Comparison of ENCODE assay signal across 9 mouse cellular contexts in genomic region chr15:11066299-11066698, GRCm38 (mm10). TPM values are rescaled to one million over a fixed set of nuclear protein-coding genes. Genes with fewer than 3 reads are reported as not detected.
DNase-seq lines count a peak whose midpoint lies in the region; ATAC-seq and TF ChIP-seq lines count a peak whose summit lies in the region.
"Had no signal": no experiment of that assay in that cellular context is flagged by ENCODE, and none has a peak within 500 bp of the region (broad histone marks: within the 10 kb centered on the region; RNA-seq: fewer than 3 reads in every experiment).

No protein-coding gene starts in this region.

- no peak for TF ChIP-seq CTCF in gastrocnemius, adult 2 months (IDR thresholded peaks at IDR 0.05)

- no peak for DNase-seq in gastrocnemius, adult 2 months
- DNase-seq in gastrocnemius, postnatal 10 days, result no peak
- DNase-seq in embryo, embryonic 9.5 days (ENCODE audit: extremely low spot score), result peak; percentile 49
- DNase-seq in hindbrain, embryonic 14.5 days (ENCODE audit: low spot score), result peak; percentile 30
- no peak for DNase-seq in right cerebral cortex, postnatal 14 days
- no peak for DNase-seq in adrenal gland, postnatal 14 days

- WGBS in hindbrain, embryonic 14.5 days, result 8% methylated on average over 5 of the region's 5 CpGs
- 5% methylated on average over 5 of the region's 5 CpGs for WGBS in midbrain, embryonic 12.5 days

- no peaks in the 10 kb centered on the region for H3K36me3 ChIP-seq in hindbrain, embryonic 14.5 days (replicated peaks; ENCODE audit: control insufficient read depth, insufficient read depth)
- H3K36me3 ChIP-seq in midbrain, embryonic 12.5 days, result no peaks in the 10 kb centered on the region

- no peaks in the 10 kb centered on the region for H3K27me3 ChIP-seq in hindbrain, embryonic 14.5 days (ENCODE audit: control insufficient read depth, insufficient read depth, low read length)
- no peaks in the 10 kb centered on the region; the same call in none of the 2 replicates for H3K27me3 ChIP-seq in midbrain, embryonic 12.5 days

- H3K4me1 ChIP-seq in hindbrain, embryonic 14.5 days (replicated peaks; ENCODE audit: control insufficient read depth, insufficient read depth, low read length), result peaks cover 22% of the 10 kb centered on the region
- peaks cover 29% of the 10 kb centered on the region for H3K4me1 ChIP-seq in midbrain, embryonic 12.5 days

- H3K4me3 ChIP-seq in gastrocnemius, adult 2 months, result peak overlapping the region; percentile 85
- peak overlapping the region; percentile 27 for H3K4me3 ChIP-seq in hindbrain, embryonic 14.5 days (replicated peaks; ENCODE audit: low read length)
- peak overlapping the region; percentile 31; the same call in 1 of the 2 replicates for H3K4me3 ChIP-seq in midbrain, embryonic 12.5 days

- no peak for ATAC-seq in hindbrain, embryonic 14.5 days (ENCODE audit: low FRiP score)
- no peak; the same call in 1 of the 2 replicates for ATAC-seq in midbrain, embryonic 12.5 days (ENCODE audit: low FRiP score, low read depth)
- no peak for ATAC-seq in inflammation-experienced regulatory T-cells, adult 6 months

- intact Hi-C loops in gastrocnemius, adult 2 months (cut with DNase I), result no loop called here

- H3K9ac ChIP-seq in hindbrain, embryonic 14.5 days, result peak overlapping the region; percentile 48; the same call in 1 of the 2 replicates
- 0 out of 2 replicates have a peak overlapping the region, but pooled peaks have one; percentile 20 for H3K9ac ChIP-seq in midbrain, embryonic 12.5 days (replicated peaks)

- peak overlapping the region; percentile 91 for H3K27ac ChIP-seq in gastrocnemius, adult 2 months
- H3K27ac ChIP-seq in hindbrain, embryonic 14.5 days, result peak overlapping the region; percentile 77; the same call in 1 of the 2 replicates
- H3K27ac ChIP-seq in midbrain, embryonic 12.5 days (replicated peaks), result peak overlapping the region; percentile 20; the same call in 1 of the 2 replicates

- no peaks in the 10 kb centered on the region for H3K9me3 ChIP-seq in hindbrain, embryonic 14.5 days (ENCODE audit: control insufficient read depth, low read length)
- no peaks in the 10 kb centered on the region for H3K9me3 ChIP-seq in midbrain, embryonic 12.5 days

- H3K4me2 ChIP-seq in hindbrain, embryonic 14.5 days (replicated peaks), result peak overlapping the region; percentile 55
- H3K4me2 ChIP-seq in midbrain, embryonic 12.5 days (replicated peaks), result peak overlapping the region; percentile 51

RNA-seq across cellular contexts. Expression of gene Adamts12, which starts 1.7 kb away (rescaled TPM):
- 1 to 10 TPM; 2.7 to 2.8 TPM for total RNA-seq in gastrocnemius, adult 2 months (2021)
- 10 to 100 TPM; 22.3 to 28.0 TPM for total RNA-seq in gastrocnemius, postnatal 10 days (2021)
- 2.0 and 3.1 TPM in 2 replicates for polyA plus RNA-seq in hindbrain, embryonic 14.5 days (2014; fragmentation: Nextera tagmentation; extraction: Ambion mirVana)
- polyA plus RNA-seq in midbrain, embryonic 12.5 days (2016; fragmentation: Nextera tagmentation; extraction: Ambion mirVana), result 3.0 and 5.1 TPM in 2 replicates
- not detected for polyA plus RNA-seq in inflammation-experienced regulatory T-cells, adult 6 months (2017; shearing (Covaris generic))
- 16.4 and 16.6 TPM in 2 replicates for total RNA-seq in adrenal gland, postnatal 14 days (2021)

RNA-seq across cellular contexts. Expression of gene Rxfp3, which starts 28.5 kb away (rescaled TPM):
- not detected for total RNA-seq in gastrocnemius, adult 2 months (2021)
- under 1 TPM; 0.07 TPM for total RNA-seq in gastrocnemius, postnatal 10 days (2021)
- 4.0 and 4.3 TPM in 2 replicates for polyA plus RNA-seq in hindbrain, embryonic 14.5 days (2014; fragmentation: Nextera tagmentation; extraction: Ambion mirVana)
- polyA plus RNA-seq in midbrain, embryonic 12.5 days (2016; fragmentation: Nextera tagmentation; extraction: Ambion mirVana), result 1.6 and 2.5 TPM in 2 replicates
- polyA plus RNA-seq in inflammation-experienced regulatory T-cells, adult 6 months (2017; shearing (Covaris generic)), result under 1 TPM in 1 of 3 experiments, not detected in 2; 0.11 TPM
- total RNA-seq in adrenal gland, postnatal 14 days (2021), result not detected in 2 replicates
- polyA plus RNA-seq: large intestine, adult 2 months had no signal

Comparison
In these comparisons a context has a peak if more than half of its experiments do, and no peak if none do; other contexts are left out.
1. DNase-seq: peak in embryo, embryonic 9.5 days (single experiment) and hindbrain, embryonic 14.5 days (single experiment); none in gastrocnemius, adult 2 months (single experiment), gastrocnemius, postnatal 10 days (single experiment), right cerebral cortex, postnatal 14 days (single experiment) and adrenal gland, postnatal 14 days (single experiment).
2. H3K27ac ChIP-seq: peak in every context shown above with its lines; median percentile 91 in gastrocnemius, adult 2 months; 77 in hindbrain, embryonic 14.5 days; 20 in midbrain, embryonic 12.5 days.
3. H3K4me3 ChIP-seq: peak in every context shown above with its lines; median percentile 85 in gastrocnemius, adult 2 months; 31 in midbrain, embryonic 12.5 days; 27 in hindbrain, embryonic 14.5 days.